Mouse (Mus musculus): ENCODE measurements around the gene Sh3bgrl3. TPM values are rescaled to one million over a fixed set of nuclear protein-coding genes. Genes with fewer than 3 reads are reported as not detected.
"Not testable (repeated sequence)": the region's sequence is repeated elsewhere in the genome, so short reads cannot be mapped to it uniquely, and the experiment has no call there.

The Sh3bgrl3 gene
- polyA plus RNA-seq, 1 experiment from 2014 or later: 281 TPM

GRCm38 (mm10) chr4:134157558-134157957 lies 29.0 kb upstream of the Sh3bgrl3 start:
- Histone ChIP-seq H3K9ac (ENCODE audit: low read depth, low read length) (no peak overlapping the region), H3K27ac (ENCODE audit: low read depth, low read length) (no peak overlapping the region), H3K4me3 (ENCODE audit: low read depth, low read length) (no peak overlapping the region), H3K36me3 (ENCODE audit: control insufficient read depth, insufficient read depth, low read length) (peaks cover 11% of the 10 kb centered on the region), H3K27me3 (replicated peaks; ENCODE audit: control insufficient read depth, insufficient read depth, low read length) (no peaks in the 10 kb centered on the region), H3K4me1 (replicated peaks; ENCODE audit: control insufficient read depth, insufficient read depth, low read length) (no peaks in the 10 kb centered on the region), H3K4me2 (no peak overlapping the region), H3K9me3 (ENCODE audit: control insufficient read depth, low read length) (no peaks in the 10 kb centered on the region)
- no peak for ATAC-seq (replicated peaks; ENCODE audit: low FRiP score)
- WGBS: 82% methylated on average over 2 of the region's 2 CpGs
- no peak for DNase-seq (ENCODE audit: low spot score)

- H3K27ac ChIP-seq (ENCODE audit: low read depth, low read length): no peak overlapping the region
- H3K4me2 ChIP-seq: no peak overlapping the region
- peaks cover 16% of the 10 kb centered on the region for H3K36me3 ChIP-seq (ENCODE audit: control insufficient read depth, insufficient read depth, low read length)
- H3K27me3 ChIP-seq (replicated peaks; ENCODE audit: control insufficient read depth, insufficient read depth, low read length): no peaks in the 10 kb centered on the region
- WGBS: 75% methylated on average over 8 of the region's 8 CpGs
- H3K4me1 ChIP-seq (replicated peaks; ENCODE audit: control insufficient read depth, insufficient read depth, low read length): no peaks in the 10 kb centered on the region
- DNase-seq (ENCODE audit: low spot score) (no peak), ATAC-seq (replicated peaks; ENCODE audit: low FRiP score) (no peak)
- no peak overlapping the region for H3K4me3 ChIP-seq (ENCODE audit: low read depth, low read length)
- H3K9me3 ChIP-seq (ENCODE audit: control insufficient read depth, low read length): no peaks in the 10 kb centered on the region
- no peak overlapping the region for H3K9ac ChIP-seq (ENCODE audit: low read depth, low read length)
Measured at GRCm38 (mm10) chr4:134156744-134157143, 28.2 kb upstream of the Sh3bgrl3 start.

- peaks cover 16% of the 10 kb centered on the region for H3K36me3 ChIP-seq (ENCODE audit: control insufficient read depth, insufficient read depth, low read length)
- H3K9ac ChIP-seq (ENCODE audit: low read depth, low read length): no peak overlapping the region
- no peak overlapping the region for H3K4me2 ChIP-seq
- no peak overlapping the region for H3K4me3 ChIP-seq (ENCODE audit: low read depth, low read length)
- H3K27ac ChIP-seq (ENCODE audit: low read depth, low read length): no peak overlapping the region
- H3K4me1 ChIP-seq (replicated peaks; ENCODE audit: control insufficient read depth, insufficient read depth, low read length): no peaks in the 10 kb centered on the region
- no peak for ATAC-seq (replicated peaks; ENCODE audit: low FRiP score)
- H3K9me3 ChIP-seq (ENCODE audit: control insufficient read depth, low read length): no peaks in the 10 kb centered on the region
- 90% methylated on average over 10 of the region's 10 CpGs for WGBS
- DNase-seq (ENCODE audit: low spot score): no peak
- no peaks in the 10 kb centered on the region for H3K27me3 ChIP-seq (replicated peaks; ENCODE audit: control insufficient read depth, insufficient read depth, low read length)
Measured at GRCm38 (mm10) chr4:134155961-134156465, 27.4 kb upstream of the Sh3bgrl3 start.

- Histone ChIP-seq H3K36me3 (ENCODE audit: control insufficient read depth, insufficient read depth, low read length) (peaks cover 16% of the 10 kb centered on the region), H3K27me3 (replicated peaks; ENCODE audit: control insufficient read depth, insufficient read depth, low read length) (no peaks in the 10 kb centered on the region), H3K27ac (ENCODE audit: low read depth, low read length) (no peak overlapping the region), H3K4me3 (ENCODE audit: low read depth, low read length) (no peak overlapping the region), H3K4me1 (replicated peaks; ENCODE audit: control insufficient read depth, insufficient read depth, low read length) (no peaks in the 10 kb centered on the region), H3K4me2 (no peak overlapping the region), H3K9me3 (ENCODE audit: control insufficient read depth, low read length) (no peaks in the 10 kb centered on the region), H3K9ac (ENCODE audit: low read depth, low read length) (no peak overlapping the region)
- ATAC-seq (replicated peaks; ENCODE audit: low FRiP score) (no peak), DNase-seq (ENCODE audit: low spot score) (no peak)
- WGBS: 80% methylated on average over 6 of the region's 6 CpGs
Measured at GRCm38 (mm10) chr4:134155531-134155930, 26.9 kb upstream of the Sh3bgrl3 start.

- DNase-seq (ENCODE audit: low spot score) (no peak), ATAC-seq (replicated peaks; ENCODE audit: low FRiP score) (no peak)
- H3K27ac ChIP-seq (ENCODE audit: low read depth, low read length): no peak overlapping the region
- WGBS: 92% methylated on average over 3 of the region's 3 CpGs
- no peaks in the 10 kb centered on the region for H3K27me3 ChIP-seq (replicated peaks; ENCODE audit: control insufficient read depth, insufficient read depth, low read length)
- H3K4me1 ChIP-seq (replicated peaks; ENCODE audit: control insufficient read depth, insufficient read depth, low read length): no peaks in the 10 kb centered on the region
- H3K4me2 ChIP-seq: no peak overlapping the region
- H3K9me3 ChIP-seq (ENCODE audit: control insufficient read depth, low read length): no peaks in the 10 kb centered on the region
- peaks cover 19% of the 10 kb centered on the region for H3K36me3 ChIP-seq (ENCODE audit: control insufficient read depth, insufficient read depth, low read length)
- no peak overlapping the region for H3K4me3 ChIP-seq (ENCODE audit: low read depth, low read length)
- no peak overlapping the region for H3K9ac ChIP-seq (ENCODE audit: low read depth, low read length)
Measured at GRCm38 (mm10) chr4:134154354-134154753, 25.8 kb upstream of the Sh3bgrl3 start.

GRCm38 (mm10) chr4:134153656-134154055 lies 25.1 kb upstream of the Sh3bgrl3 start:
- no peak for DNase-seq (ENCODE audit: low spot score)
- ATAC-seq (replicated peaks; ENCODE audit: low FRiP score): no peak
- H3K27me3 ChIP-seq (replicated peaks; ENCODE audit: control insufficient read depth, insufficient read depth, low read length): no peaks in the 10 kb centered on the region
- H3K27ac ChIP-seq (ENCODE audit: low read depth, low read length): no peak overlapping the region
- no peaks in the 10 kb centered on the region for H3K9me3 ChIP-seq (ENCODE audit: control insufficient read depth, low read length)
- WGBS: 91% methylated on average over 3 of the region's 3 CpGs
- H3K4me1 ChIP-seq (replicated peaks; ENCODE audit: control insufficient read depth, insufficient read depth, low read length): no peaks in the 10 kb centered on the region
- no peak overlapping the region for H3K4me3 ChIP-seq (ENCODE audit: low read depth, low read length)
- H3K36me3 ChIP-seq (ENCODE audit: control insufficient read depth, insufficient read depth, low read length): peaks cover 19% of the 10 kb centered on the region
- no peak overlapping the region for H3K4me2 ChIP-seq
- no peak overlapping the region for H3K9ac ChIP-seq (ENCODE audit: low read depth, low read length)

- ATAC-seq (replicated peaks; ENCODE audit: low FRiP score): no peak
- no peaks in the 10 kb centered on the region for H3K4me1 ChIP-seq (replicated peaks; ENCODE audit: control insufficient read depth, insufficient read depth, low read length)
- H3K4me2 ChIP-seq: no peak overlapping the region
- H3K27me3 ChIP-seq (replicated peaks; ENCODE audit: control insufficient read depth, insufficient read depth, low read length): no peaks in the 10 kb centered on the region
- H3K27ac ChIP-seq (ENCODE audit: low read depth, low read length): no peak overlapping the region
- H3K4me3 ChIP-seq (ENCODE audit: low read depth, low read length): no peak overlapping the region
- 85% methylated on average over 3 of the region's 3 CpGs for WGBS
- peaks cover 27% of the 10 kb centered on the region for H3K36me3 ChIP-seq (ENCODE audit: control insufficient read depth, insufficient read depth, low read length)
- H3K9ac ChIP-seq (ENCODE audit: low read depth, low read length): no peak overlapping the region
- DNase-seq (ENCODE audit: low spot score): no peak
- no peaks in the 10 kb centered on the region for H3K9me3 ChIP-seq (ENCODE audit: control insufficient read depth, low read length)
Measured at GRCm38 (mm10) chr4:134152112-134152511, 23.5 kb upstream of the Sh3bgrl3 start.

- no peaks in the 10 kb centered on the region for H3K4me1 ChIP-seq (replicated peaks; ENCODE audit: control insufficient read depth, insufficient read depth, low read length)
- H3K4me3 ChIP-seq (ENCODE audit: low read depth, low read length): no peak overlapping the region
- no peaks in the 10 kb centered on the region for H3K9me3 ChIP-seq (ENCODE audit: control insufficient read depth, low read length)
- no peak for ATAC-seq (replicated peaks; ENCODE audit: low FRiP score)
- no peak overlapping the region for H3K4me2 ChIP-seq
- H3K9ac ChIP-seq (ENCODE audit: low read depth, low read length): no peak overlapping the region
- no peak for DNase-seq (ENCODE audit: low spot score)
- WGBS: 87% methylated on average over 4 of the region's 4 CpGs
- no peak overlapping the region for H3K27ac ChIP-seq (ENCODE audit: low read depth, low read length)
- no peaks in the 10 kb centered on the region for H3K27me3 ChIP-seq (replicated peaks; ENCODE audit: control insufficient read depth, insufficient read depth, low read length)
- peaks cover 23% of the 10 kb centered on the region; the same call in 1 of the 2 replicates for H3K36me3 ChIP-seq (ENCODE audit: control insufficient read depth, insufficient read depth, low read length)
Measured at GRCm38 (mm10) chr4:134149389-134149788, 20.8 kb upstream of the Sh3bgrl3 start.

GRCm38 (mm10) chr4:134144297-134144696 lies 15.7 kb upstream of the Sh3bgrl3 start:
- H3K4me1 ChIP-seq (replicated peaks; ENCODE audit: control insufficient read depth, insufficient read depth, low read length); H3K27me3 ChIP-seq (replicated peaks; ENCODE audit: control insufficient read depth, insufficient read depth, low read length); H3K9ac ChIP-seq (ENCODE audit: low read depth, low read length); ATAC-seq (replicated peaks; ENCODE audit: low FRiP score); H3K27ac ChIP-seq (ENCODE audit: low read depth, low read length); H3K4me3 ChIP-seq (ENCODE audit: low read depth, low read length); H3K4me2 ChIP-seq; H3K9me3 ChIP-seq (ENCODE audit: control insufficient read depth, low read length); DNase-seq (ENCODE audit: low spot score): not testable (repeated sequence)
- 91% methylated on average over 5 of the region's 5 CpGs for WGBS
- H3K36me3 ChIP-seq (ENCODE audit: control insufficient read depth, insufficient read depth, low read length): peaks cover 10% of the 10 kb centered on the region; the same call in 1 of the 2 replicates
